Mouse (Mus musculus): ENCODE measurements around the gene Ugt1a10.
"Not testable (repeated sequence)": the region's sequence is repeated elsewhere in the genome, so short reads cannot be mapped to it uniquely, and the experiment has no call there.

Ugt1a10 gene

GRCm38 (mm10) chr1:88098546-88098945 lies 43.4 kb downstream of the Ugt1a10 start:
- not testable (repeated sequence) for DNase-seq

- DNase-seq, result not testable (repeated sequence)
These were observed 44.5 kb downstream of the Ugt1a10 start for GRCm38 (mm10) chr1:88099691-88100090.

DNA sequence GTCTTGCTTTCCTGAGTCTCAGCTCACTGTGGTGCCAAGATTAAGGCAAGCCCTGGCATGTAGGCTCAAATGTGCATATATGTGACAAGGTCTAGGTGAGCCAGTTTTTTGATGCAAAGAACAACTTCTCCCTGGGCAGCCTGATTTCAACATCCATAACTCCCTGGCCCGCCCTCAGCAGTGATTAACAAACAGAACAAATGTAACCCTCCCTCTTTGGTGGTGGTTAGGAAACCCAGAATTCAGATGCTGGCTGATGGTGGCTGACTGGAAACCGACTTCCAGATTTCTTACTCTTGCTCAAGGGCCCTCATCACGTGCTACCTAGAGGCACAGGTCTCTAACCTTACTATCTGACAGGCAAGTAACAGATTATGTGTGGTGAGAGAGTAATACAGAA lies 47.8 kb downstream of the Ugt1a10 start, which contains the start of gene Ugt1a6b:
Gene Ugt1a6b (plus strand): TSS at position 234 of the 400 bp plus-strand sequence.
- peak; percentile 22 for DNase-seq

DNA sequence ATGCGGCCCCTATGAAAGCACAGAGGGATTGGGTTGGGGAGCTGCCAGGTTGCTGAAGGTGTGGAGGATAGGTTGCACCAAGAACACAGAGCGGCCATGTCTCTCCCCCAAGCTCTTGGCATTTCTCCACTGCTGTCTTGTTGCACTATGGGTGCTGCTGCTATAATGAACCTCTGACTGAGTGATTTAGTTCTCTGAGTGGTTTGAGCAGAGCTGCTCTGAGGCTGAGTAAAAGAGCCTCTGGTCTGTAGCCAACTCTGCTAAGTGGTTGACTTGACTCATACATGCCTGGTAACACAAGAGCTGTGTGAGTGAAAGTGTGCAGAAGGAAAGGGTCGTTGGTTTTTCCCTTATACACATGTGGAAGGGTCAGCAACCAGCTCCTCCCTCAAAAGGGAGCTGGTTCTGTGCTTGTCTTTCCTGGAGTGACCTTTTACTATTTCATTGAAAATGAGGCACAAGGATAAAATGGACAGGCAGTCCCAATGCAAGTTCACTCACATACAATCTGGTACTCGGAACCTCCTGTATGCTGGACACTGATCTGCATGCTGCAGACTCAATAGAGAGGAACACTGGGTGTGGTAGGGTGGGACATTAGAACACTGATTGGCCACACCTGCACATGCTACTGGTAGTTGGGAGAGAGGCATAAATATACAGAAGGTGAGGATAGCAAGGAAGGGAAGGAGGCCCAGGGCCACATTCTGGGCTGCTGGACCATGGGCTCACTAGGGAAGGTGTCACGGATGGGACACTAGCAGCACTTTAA lies 48.7 kb downstream of the Ugt1a10 start:
- DNase-seq, result not testable (repeated sequence)

- DNase-seq, result peak; percentile 16
These were observed 49.7 kb downstream of the Ugt1a10 start for GRCm38 (mm10) chr1:88104667-88105430.

DNA sequence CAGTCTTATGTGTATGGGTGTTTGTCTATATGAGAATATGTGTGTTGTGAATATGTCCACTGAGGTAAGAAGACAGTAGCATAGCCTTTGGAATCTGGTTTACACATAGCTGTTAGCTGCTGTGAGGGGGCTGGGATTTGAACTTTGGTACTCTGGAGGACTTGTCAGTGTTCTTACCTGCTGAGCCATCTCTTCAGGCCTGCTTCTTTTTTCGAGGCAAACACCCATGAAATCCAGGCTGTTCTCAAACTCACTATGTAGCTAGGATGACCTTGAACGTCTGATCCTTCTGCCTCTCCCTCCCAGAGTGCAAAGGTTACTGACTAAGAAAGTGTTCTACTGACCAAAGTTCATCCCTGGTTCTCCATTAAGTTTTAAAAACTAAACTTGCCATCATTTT lies 50.5 kb downstream of the Ugt1a10 start:
- DNase-seq, result no peak

- DNase-seq, result not testable (repeated sequence)
These were observed 53.9 kb downstream of the Ugt1a10 start for GRCm38 (mm10) chr1:88109027-88109557.

GRCm38 (mm10) chr1:88109604-88110003 lies 54.4 kb downstream of the Ugt1a10 start:
- not testable (repeated sequence) for DNase-seq

- not testable (repeated sequence) for DNase-seq
These were observed 57.6 kb downstream of the Ugt1a10 start for GRCm38 (mm10) chr1:88112769-88113168.

- DNase-seq, result not testable (repeated sequence)
These were observed 65.4 kb downstream of the Ugt1a10 start for GRCm38 (mm10) chr1:88120550-88120949.

GRCm38 (mm10) chr1:88121521-88121920 lies 66.3 kb downstream of the Ugt1a10 start:
- DNase-seq, result peak; percentile 62

GRCm38 (mm10) chr1:88125827-88126360 lies 70.7 kb downstream of the Ugt1a10 start:
- DNase-seq, result peak; percentile 24

GRCm38 (mm10) chr1:88129091-88129490 lies 73.9 kb downstream of the Ugt1a10 start:
- DNase-seq, result not testable (repeated sequence)

DNA sequence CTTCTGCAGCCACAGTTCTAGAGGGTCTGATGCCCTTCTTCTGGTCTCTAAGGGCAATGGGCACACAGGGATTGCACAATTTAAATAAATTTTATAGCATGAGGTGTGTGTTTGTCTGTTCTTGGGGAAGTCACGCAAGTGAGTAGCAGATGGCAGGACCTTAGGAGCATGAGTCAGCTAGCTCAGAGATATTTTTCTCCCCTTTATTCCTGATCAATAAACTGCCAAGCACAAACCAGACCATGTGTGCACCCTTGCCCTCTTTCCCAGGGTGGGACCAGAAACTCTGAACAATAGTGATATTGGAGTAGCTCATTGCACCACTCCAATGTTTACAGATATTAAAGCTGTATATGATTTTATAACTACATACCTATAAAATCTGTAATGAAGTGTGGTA lies 75.0 kb downstream of the Ugt1a10 start:
- not testable (repeated sequence) for DNase-seq

GRCm38 (mm10) chr1:88133908-88134456 lies 78.8 kb downstream of the Ugt1a10 start:
- no peak for DNase-seq

- DNase-seq, result peak; percentile 52
These were observed 79.3 kb downstream of the Ugt1a10 start, which contains the start of gene Ugt1a6a for GRCm38 (mm10) chr1:88134457-88135011. Gene Ugt1a6a, plus strand, starts transcription at chr1:88134809.

DNA sequence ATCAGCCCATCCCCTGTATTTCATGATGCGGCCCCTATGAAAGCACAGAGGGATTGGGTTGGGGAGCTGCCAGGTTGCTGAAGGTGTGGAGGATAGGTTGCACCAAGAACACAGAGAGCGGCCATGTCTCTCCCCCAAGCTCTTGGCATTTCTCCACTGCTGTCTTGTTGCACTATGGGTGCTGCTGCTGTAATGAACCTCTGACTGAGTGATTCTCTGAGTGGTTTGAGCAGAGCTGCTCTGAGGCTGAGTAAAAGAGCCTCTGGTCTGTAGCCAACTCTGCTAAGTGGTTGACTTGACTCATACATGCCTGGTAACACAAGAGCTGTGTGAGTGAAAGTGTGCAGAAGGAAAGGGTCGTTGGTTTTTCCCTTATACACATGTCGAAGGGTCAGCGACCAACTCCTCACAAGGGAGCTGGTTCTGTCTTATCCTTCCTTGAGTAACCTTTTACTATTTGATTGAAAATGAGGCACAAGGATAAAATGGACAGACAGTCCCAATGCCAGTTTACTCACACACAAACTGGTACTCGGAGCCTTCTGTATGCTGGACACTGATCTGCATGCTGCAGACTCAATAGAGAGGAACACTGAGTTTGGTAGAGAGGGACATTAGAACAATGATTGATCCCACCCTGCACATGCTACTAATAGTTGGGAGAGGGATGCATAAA lies 80.2 kb downstream of the Ugt1a10 start:
- peak; percentile 26 for DNase-seq

DNA sequence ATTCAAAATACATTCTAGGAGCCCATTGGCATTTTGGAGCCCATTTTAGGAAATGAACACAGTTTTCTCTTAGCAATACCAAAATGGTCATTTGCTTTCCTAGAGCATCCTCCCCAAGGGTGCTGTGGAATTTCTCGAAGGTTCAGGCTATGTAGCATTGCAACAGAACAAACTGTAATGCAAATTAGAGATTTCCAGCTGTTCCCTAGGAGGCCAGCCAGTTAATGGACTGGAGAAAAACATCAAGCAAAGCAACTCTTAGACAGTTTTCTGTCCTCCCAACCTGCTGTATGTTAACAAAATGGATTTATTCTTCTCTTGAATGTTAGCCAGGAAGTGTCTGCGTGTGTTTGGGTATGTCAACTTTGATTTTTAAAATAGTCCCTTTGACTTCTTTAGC lies 81.5 kb downstream of the Ugt1a10 start:
- DNase-seq, result peak; percentile 12

- no peak for DNase-seq
These were observed 82.1 kb downstream of the Ugt1a10 start for GRCm38 (mm10) chr1:88137264-88137663.

DNA sequence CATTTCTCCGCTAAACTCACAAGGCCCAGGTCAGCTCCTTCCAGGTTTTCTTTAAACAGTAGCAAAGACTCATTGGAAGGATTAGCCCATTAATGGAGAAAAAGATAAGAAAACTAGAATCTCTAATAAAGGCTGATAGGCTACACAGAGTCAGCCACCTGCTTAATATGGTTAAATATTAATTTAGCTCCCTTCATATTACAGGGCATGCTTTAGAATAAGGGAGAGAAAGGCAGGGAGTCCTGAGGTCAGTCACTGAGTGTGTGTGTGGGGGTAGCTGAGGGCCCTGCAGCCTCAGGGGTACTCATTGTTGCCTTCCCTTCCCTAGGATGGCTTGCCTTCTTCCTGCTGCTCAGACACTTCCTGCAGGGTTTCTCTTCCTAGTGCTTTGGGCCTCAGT lies 83.0 kb downstream of the Ugt1a10 start:
- no peak for DNase-seq

GRCm38 (mm10) chr1:88140492-88140891 lies 85.3 kb downstream of the Ugt1a10 start:
- peak; percentile 25 for DNase-seq

All from lung, postnatal 10 days (tissue).